22 mouse cellular contexts compared by ENCODE assay signal in genomic region chr12:102301585-102301984, GRCm38 (mm10). TPM values are rescaled to one million over a fixed set of nuclear protein-coding genes. Genes with fewer than 3 reads are reported as not detected.
DNase-seq lines count a peak whose midpoint lies in the region; ATAC-seq and TF ChIP-seq lines count a peak whose summit lies in the region.
"Had no signal": no experiment of that assay in that cellular context is flagged by ENCODE, and none has a peak within 500 bp of the region (broad histone marks: within the 10 kb centered on the region; RNA-seq: fewer than 3 reads in every experiment).

No protein-coding gene starts in this region.

- no peak for TF ChIP-seq CTCF in heart, adult 2 months (IDR thresholded peaks at IDR 0.05)
- no peak for TF ChIP-seq CTCF in bone marrow macrophage, adult 2 months (IDR thresholded peaks at IDR 0.05; ENCODE audit: low read depth, low read length)

- no peak for ATAC-seq in liver, embryonic 12.5 days
- ATAC-seq in megakaryocyte, adult 5-6 weeks (ENCODE audit: poor library complexity, severe bottlenecking) = no peak
- no peak for ATAC-seq in intestine, embryonic 16.5 days
- ATAC-seq: CD4-positive, CD25-positive, alpha-beta regulatory T cell, adult 4 months; forebrain, embryonic 16.5 days had no signal

- H3K9ac ChIP-seq in heart, adult 2 months (ENCODE audit: low read depth, low read length) = no peak overlapping the region
- H3K9ac ChIP-seq in liver, embryonic 12.5 days = no peak overlapping the region
- no peak overlapping the region for H3K9ac ChIP-seq in intestine, embryonic 16.5 days (ENCODE audit: low read depth, low read length)
- H3K9ac ChIP-seq: kidney, embryonic 15.5 days; limb, embryonic 15.5 days; neural tube, embryonic 15.5 days had no signal

- no peak for DNase-seq in heart, adult 2 months
- DNase-seq in heart, postnatal 10 days = no peak
- DNase-seq in liver = no peak
- DNase-seq: cerebellum, adult 2 months; cerebellum, postnatal 14 days; layer of hippocampus, postnatal 36 days; midbrain, embryonic 14.5 days; retina, postnatal 1 day; thymus, postnatal 4 days had no signal

- H3K9me3 ChIP-seq in liver, embryonic 12.5 days (replicated peaks) = no peaks in the 10 kb centered on the region
- H3K9me3 ChIP-seq in megakaryocyte, embryonic 14.5 days = 0 out of 2 replicates have a peak, but pooled peaks cover 3% of the 10 kb centered on the region
- H3K9me3 ChIP-seq in intestine, embryonic 16.5 days (ENCODE audit: control insufficient read depth, low read length) = no peaks in the 10 kb centered on the region
- H3K9me3 ChIP-seq: kidney, embryonic 15.5 days; limb, embryonic 10.5 days; limb, embryonic 15.5 days; neural tube, embryonic 15.5 days had no signal

- 55% methylated on average over 1 of the region's 1 CpGs for WGBS in heart, adult 2 months
- WGBS in liver, embryonic 12.5 days (ENCODE audit: insufficient replicate concordance) = 27% methylated on average over 1 of the region's 1 CpGs
- 65% methylated on average over 1 of the region's 1 CpGs for WGBS in intestine, embryonic 16.5 days

- H3K79me2 ChIP-seq in heart, adult 2 months (replicated peaks; ENCODE audit: control insufficient read depth, insufficient read depth, low read length) = no peaks in the 10 kb centered on the region

- peaks cover 6% of the 10 kb centered on the region; the same call in 1 of the 2 replicates for H3K36me3 ChIP-seq in heart, adult 2 months (ENCODE audit: control insufficient read depth, insufficient read depth, low read length)
- H3K36me3 ChIP-seq in liver, embryonic 12.5 days = no peaks in the 10 kb centered on the region
- H3K36me3 ChIP-seq in megakaryocyte, embryonic 14.5 days (replicated peaks; ENCODE audit: low read length) = peaks cover 85% of the 10 kb centered on the region
- no peaks in the 10 kb centered on the region for H3K36me3 ChIP-seq in intestine, embryonic 16.5 days (ENCODE audit: control insufficient read depth, insufficient read depth, low read length)
- H3K36me3 ChIP-seq: kidney, embryonic 15.5 days; limb, embryonic 10.5 days; limb, embryonic 15.5 days; neural tube, embryonic 15.5 days had no signal

- TF ChIP-seq EP300 in heart, adult 2 months (IDR thresholded peaks at IDR 0.05; ENCODE audit: insufficient read depth, low read depth, low read length) = no peak

- H3K4me1 ChIP-seq in heart, adult 2 months (ENCODE audit: control insufficient read depth, insufficient read depth, low read length) = peaks cover 32% of the 10 kb centered on the region
- H3K4me1 ChIP-seq in liver, embryonic 12.5 days = peaks cover 73% of the 10 kb centered on the region
- H3K4me1 ChIP-seq in megakaryocyte, embryonic 14.5 days = peaks cover 99% of the 10 kb centered on the region
- peaks cover 60% of the 10 kb centered on the region for H3K4me1 ChIP-seq in bone marrow macrophage, adult 2 months (ENCODE audit: control insufficient read depth, insufficient read depth, low read length)
- peaks cover 50% of the 10 kb centered on the region for H3K4me1 ChIP-seq in intestine, embryonic 16.5 days (ENCODE audit: control insufficient read depth, insufficient read depth, low read length)

- no peak overlapping the region for H3K4me2 ChIP-seq in liver, embryonic 12.5 days
- no peak overlapping the region for H3K4me2 ChIP-seq in intestine, embryonic 16.5 days (ENCODE audit: low read depth, low read length)
- H3K4me2 ChIP-seq: heart, embryonic 11.5 days; kidney, embryonic 15.5 days; limb, embryonic 15.5 days; neural tube, embryonic 15.5 days had no signal

- H3K27me3 ChIP-seq in heart, adult 2 months (ENCODE audit: control insufficient read depth, insufficient read depth, low read length) = no peaks in the 10 kb centered on the region
- H3K27me3 ChIP-seq in liver, embryonic 12.5 days (replicated peaks) = no peaks in the 10 kb centered on the region
- no peaks in the 10 kb centered on the region for H3K27me3 ChIP-seq in megakaryocyte, embryonic 14.5 days (replicated peaks)
- H3K27me3 ChIP-seq in intestine, embryonic 16.5 days (replicated peaks; ENCODE audit: control insufficient read depth, insufficient read depth, low read length) = no peaks in the 10 kb centered on the region
- H3K27me3 ChIP-seq: kidney, embryonic 15.5 days; limb, embryonic 15.5 days; neural tube, embryonic 15.5 days had no signal

- H3K4me3 ChIP-seq in heart, adult 2 months = no peak overlapping the region
- no peak overlapping the region for H3K4me3 ChIP-seq in liver, embryonic 12.5 days
- peak overlapping the region; percentile 56 for H3K4me3 ChIP-seq in megakaryocyte, embryonic 14.5 days (replicated peaks)
- H3K4me3 ChIP-seq in bone marrow macrophage, adult 2 months (ENCODE audit: insufficient read depth, low read length) = no peak overlapping the region
- H3K4me3 ChIP-seq in intestine, embryonic 16.5 days (ENCODE audit: low read length) = no peak overlapping the region
- H3K4me3 ChIP-seq: erythroblast, embryonic 14.5 days; kidney, embryonic 15.5 days; limb, embryonic 10.5 days; limb, embryonic 15.5 days; neural tube, embryonic 15.5 days had no signal

- no peak for TF ChIP-seq POLR2A in heart, adult 2 months (IDR thresholded peaks at IDR 0.05; ENCODE audit: insufficient read depth, low read depth, low read length)
- TF ChIP-seq POLR2A in bone marrow macrophage, adult 2 months (IDR thresholded peaks at IDR 0.05; ENCODE audit: borderline replicate concordance, low read depth, low read length) = no peak

- intact Hi-C loops in heart, adult 2 months (cut with DNase I) = no loop called here
- intact Hi-C loops in heart, postnatal 10 days (cut with DNase I) = no loop called here

- H3K27ac ChIP-seq in heart, adult 2 months = peak overlapping the region; percentile 49
- H3K27ac ChIP-seq in liver, embryonic 12.5 days = 0 out of 2 replicates have a peak overlapping the region, but pooled peaks have one; percentile 5
- H3K27ac ChIP-seq in bone marrow macrophage, adult 2 months (ENCODE audit: insufficient read depth, low read depth, low read length) = 0 out of 2 replicates have a peak overlapping the region, but pooled peaks have one; percentile 0
- H3K27ac ChIP-seq in intestine, embryonic 16.5 days (ENCODE audit: low read length) = no peak overlapping the region
- H3K27ac ChIP-seq: neural tube, embryonic 15.5 days had no signal

RNA-seq across cellular contexts. Expression of gene Rin3, which starts 18.7 kb away (rescaled TPM):
- 10 to 100 TPM; 14.7 to 25.3 TPM for total RNA-seq in heart, adult 2 months (2021)
- 6.1 and 10.3 TPM in 2 replicates for polyA plus RNA-seq in heart, adult 2 months (2012; rRNA removed)
- total RNA-seq in heart, postnatal 10 days (2021) = 10 to 100 TPM; 21.2 to 27.4 TPM
- polyA plus RNA-seq in liver, embryonic 12.5 days (2016; fragmentation: Nextera tagmentation; extraction: Ambion mirVana) = 5.8 and 10.3 TPM in 2 replicates
- polyA plus RNA-seq in megakaryocyte, embryonic 14.5 days (2012; ENCODE audit: insufficient read depth, low replicate concordance) = 117 and 151 TPM in 2 replicates
- total RNA-seq in megakaryocyte, adult 5-6 weeks (2015) = 188 and 204 TPM in 2 replicates
- 121 and 157 TPM in 2 replicates for total RNA-seq in megakaryocyte, adult 5-6 weeks (2017)
- polyA plus RNA-seq in bone marrow macrophage, adult 2 months (2012; ENCODE audit: insufficient read depth, insufficient read length, missing spikeins) = 31.8 and 39.5 TPM in 2 replicates
- 10.1 and 10.3 TPM in 2 replicates for polyA plus RNA-seq in intestine, embryonic 16.5 days (2015; fragmentation: Nextera tagmentation; extraction: Ambion mirVana)
